Mouse (Mus musculus): ENCODE measurements around the gene Wnt10b. TPM values are rescaled to one million over a fixed set of nuclear protein-coding genes. Genes with fewer than 3 reads are reported as not detected.

Gene Wnt10b
- polyA plus RNA-seq, 1 experiment from 2014 or later = not detected

DNA sequence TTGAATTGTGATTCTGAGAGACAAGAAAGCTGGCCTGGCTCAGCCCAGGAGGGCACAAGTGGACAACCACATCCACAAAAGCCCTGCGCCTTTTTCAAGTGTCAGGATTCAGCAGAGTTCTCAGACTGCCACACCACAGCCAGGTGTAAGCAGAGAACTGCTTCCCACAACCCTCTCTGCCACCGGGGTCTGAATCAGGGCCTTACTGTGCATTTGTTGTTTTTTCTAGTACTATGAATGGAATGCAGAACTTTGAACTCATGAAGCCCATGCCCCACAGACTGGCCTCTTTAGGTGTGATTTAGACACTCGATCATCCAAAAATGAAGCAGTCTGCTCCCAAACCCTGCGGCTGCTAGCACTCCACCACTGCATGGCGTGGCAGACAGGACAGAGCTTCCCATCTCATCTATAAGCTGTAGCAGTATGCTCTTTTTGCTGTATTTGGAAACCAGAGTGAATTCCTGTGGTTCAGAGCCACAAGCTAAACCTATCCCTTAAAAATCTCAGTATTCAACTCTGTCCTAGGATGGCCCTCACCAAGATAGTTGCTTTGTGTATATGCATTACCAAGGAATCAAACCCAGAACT is 43.9 kb downstream of the Wnt10b start:
- Histone ChIP-seq H3K4me3 (ENCODE audit: low read depth, low read length) (no peak overlapping the region), H3K27ac (ENCODE audit: low read depth, low read length) (0 out of 2 replicates have a peak overlapping the region, but pooled peaks have one; percentile 10), H3K27me3 (ENCODE audit: control insufficient read depth, insufficient read depth, low read length) (0 out of 2 replicates have a peak, but pooled peaks cover 3% of the 10 kb centered on the region), H3K36me3 (ENCODE audit: control insufficient read depth, insufficient read depth, low read length) (peaks cover 7% of the 10 kb centered on the region), H3K4me2 (no peak overlapping the region), H3K4me1 (ENCODE audit: control insufficient read depth, insufficient read depth, low read length) (peaks cover 10% of the 10 kb centered on the region), H3K9ac (ENCODE audit: low read depth, low read length) (no peak overlapping the region), H3K9me3 (replicated peaks; ENCODE audit: control insufficient read depth, low read length) (no peaks in the 10 kb centered on the region)
- ATAC-seq (replicated peaks; ENCODE audit: insufficient number of reproducible peaks, low FRiP score, low TSS enrichment) = no peak
- 74% methylated on average over 5 of the region's 5 CpGs for WGBS (ENCODE audit: insufficient replicate concordance)

GRCm38 (mm10) chr15:98733370-98733769 is 44.6 kb downstream of the Wnt10b start:
- Histone ChIP-seq H3K9ac (ENCODE audit: low read depth, low read length) (no peak overlapping the region), H3K4me3 (ENCODE audit: low read depth, low read length) (no peak overlapping the region), H3K27ac (ENCODE audit: low read depth, low read length) (no peak overlapping the region), H3K4me2 (no peak overlapping the region), H3K36me3 (ENCODE audit: control insufficient read depth, insufficient read depth, low read length) (peaks cover 3% of the 10 kb centered on the region), H3K9me3 (replicated peaks; ENCODE audit: control insufficient read depth, low read length) (no peaks in the 10 kb centered on the region), H3K27me3 (ENCODE audit: control insufficient read depth, insufficient read depth, low read length) (0 out of 2 replicates have a peak, but pooled peaks cover 3% of the 10 kb centered on the region), H3K4me1 (ENCODE audit: control insufficient read depth, insufficient read depth, low read length) (peaks cover 10% of the 10 kb centered on the region)
- ATAC-seq (replicated peaks; ENCODE audit: insufficient number of reproducible peaks, low FRiP score, low TSS enrichment) = no peak
- 42% methylated on average over 6 of the region's 6 CpGs for WGBS (ENCODE audit: insufficient replicate concordance)

DNA sequence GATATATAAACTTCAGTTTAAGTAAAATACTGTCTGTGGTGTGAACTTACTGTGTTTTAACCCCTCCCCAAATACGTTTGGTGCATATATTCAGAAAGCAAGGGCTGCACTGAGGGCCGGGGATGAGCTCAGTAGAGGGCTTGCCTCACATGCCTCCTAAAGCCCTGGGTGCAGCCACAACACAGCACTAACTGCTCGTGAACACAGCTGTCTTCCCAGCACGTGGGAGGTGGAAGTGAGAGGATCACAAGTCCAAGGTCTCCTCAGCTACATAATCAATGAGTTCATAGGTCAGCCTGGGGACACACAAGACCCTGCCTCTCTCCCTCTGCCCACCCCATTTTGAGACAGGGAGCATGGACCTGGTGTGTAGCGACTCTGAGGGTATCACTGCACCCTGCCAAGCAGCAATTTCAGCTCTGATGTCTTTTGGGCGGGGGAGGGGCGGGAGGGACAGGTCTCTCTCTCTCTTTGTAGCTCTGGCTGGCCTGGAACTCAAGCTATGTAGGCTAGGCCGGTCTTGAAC is 45.9 kb downstream of the Wnt10b start:
- no peaks in the 10 kb centered on the region for H3K9me3 ChIP-seq (replicated peaks; ENCODE audit: control insufficient read depth, low read length)
- 56% methylated on average over 8 of the region's 8 CpGs for WGBS (ENCODE audit: insufficient replicate concordance)
- 0 out of 2 replicates have a peak, but pooled peaks cover 3% of the 10 kb centered on the region for H3K27me3 ChIP-seq (ENCODE audit: control insufficient read depth, insufficient read depth, low read length)
- H3K27ac ChIP-seq (ENCODE audit: low read depth, low read length) = no peak overlapping the region
- no peak overlapping the region for H3K9ac ChIP-seq (ENCODE audit: low read depth, low read length)
- no peak overlapping the region for H3K4me2 ChIP-seq
- H3K4me1 ChIP-seq (ENCODE audit: control insufficient read depth, insufficient read depth, low read length) = peaks cover 12% of the 10 kb centered on the region
- H3K36me3 ChIP-seq (ENCODE audit: control insufficient read depth, insufficient read depth, low read length) = peaks cover 3% of the 10 kb centered on the region
- no peak for ATAC-seq (replicated peaks; ENCODE audit: insufficient number of reproducible peaks, low FRiP score, low TSS enrichment)
- H3K4me3 ChIP-seq (ENCODE audit: low read depth, low read length) = no peak overlapping the region

- no peak overlapping the region for H3K4me3 ChIP-seq (ENCODE audit: low read depth, low read length)
- peaks cover under 1% of the 10 kb centered on the region for H3K36me3 ChIP-seq (ENCODE audit: control insufficient read depth, insufficient read depth, low read length)
- no peaks in the 10 kb centered on the region for H3K9me3 ChIP-seq (replicated peaks; ENCODE audit: control insufficient read depth, low read length)
- H3K27me3 ChIP-seq (ENCODE audit: control insufficient read depth, insufficient read depth, low read length) = peaks cover 9% of the 10 kb centered on the region; the same call in 1 of the 2 replicates
- ATAC-seq (replicated peaks; ENCODE audit: insufficient number of reproducible peaks, low FRiP score, low TSS enrichment) = no peak
- H3K27ac ChIP-seq (ENCODE audit: low read depth, low read length) = no peak overlapping the region
- H3K4me1 ChIP-seq (ENCODE audit: control insufficient read depth, insufficient read depth, low read length) = peaks cover 16% of the 10 kb centered on the region
- no peak overlapping the region for H3K9ac ChIP-seq (ENCODE audit: low read depth, low read length)
- WGBS (ENCODE audit: insufficient replicate concordance) = 74% methylated on average over 6 of the region's 6 CpGs
- H3K4me2 ChIP-seq = no peak overlapping the region
Observed at GRCm38 (mm10) chr15:98730790-98731189, 47.2 kb downstream of the Wnt10b start.

- Histone ChIP-seq H3K4me1 (ENCODE audit: control insufficient read depth, insufficient read depth, low read length) (peaks cover 16% of the 10 kb centered on the region), H3K27ac (ENCODE audit: low read depth, low read length) (no peak overlapping the region), H3K9me3 (replicated peaks; ENCODE audit: control insufficient read depth, low read length) (no peaks in the 10 kb centered on the region), H3K4me3 (ENCODE audit: low read depth, low read length) (no peak overlapping the region), H3K27me3 (ENCODE audit: control insufficient read depth, insufficient read depth, low read length) (peaks cover 9% of the 10 kb centered on the region; the same call in 1 of the 2 replicates), H3K36me3 (ENCODE audit: control insufficient read depth, insufficient read depth, low read length) (no peaks in the 10 kb centered on the region), H3K9ac (ENCODE audit: low read depth, low read length) (no peak overlapping the region), H3K4me2 (no peak overlapping the region)
- 68% methylated on average over 7 of the region's 7 CpGs for WGBS (ENCODE audit: insufficient replicate concordance)
- ATAC-seq (replicated peaks; ENCODE audit: insufficient number of reproducible peaks, low FRiP score, low TSS enrichment) = no peak
Observed at GRCm38 (mm10) chr15:98729791-98730545, 48.0 kb downstream of the Wnt10b start.

DNA sequence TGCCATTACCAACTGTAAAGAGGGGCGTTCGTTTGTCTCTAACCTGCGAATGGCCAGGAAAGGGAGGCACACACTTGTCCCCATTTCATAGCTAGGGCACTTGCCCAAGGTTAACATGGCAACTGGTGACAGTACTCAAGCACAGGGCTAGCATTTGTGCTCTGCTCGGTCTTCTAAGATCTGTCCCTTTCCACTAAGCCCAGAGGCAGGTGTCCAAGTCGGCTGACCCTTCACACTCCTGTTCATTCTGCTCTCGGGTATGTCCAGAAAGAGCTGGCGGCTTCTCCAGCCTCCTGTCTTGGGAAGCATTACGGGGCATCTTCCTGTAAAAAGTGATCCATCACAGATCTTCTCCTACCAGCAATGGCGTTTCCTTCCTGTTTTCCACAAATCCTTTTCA is 49.6 kb downstream of the Wnt10b start:
- H3K9me3 ChIP-seq (replicated peaks; ENCODE audit: control insufficient read depth, low read length) = no peaks in the 10 kb centered on the region

DNA sequence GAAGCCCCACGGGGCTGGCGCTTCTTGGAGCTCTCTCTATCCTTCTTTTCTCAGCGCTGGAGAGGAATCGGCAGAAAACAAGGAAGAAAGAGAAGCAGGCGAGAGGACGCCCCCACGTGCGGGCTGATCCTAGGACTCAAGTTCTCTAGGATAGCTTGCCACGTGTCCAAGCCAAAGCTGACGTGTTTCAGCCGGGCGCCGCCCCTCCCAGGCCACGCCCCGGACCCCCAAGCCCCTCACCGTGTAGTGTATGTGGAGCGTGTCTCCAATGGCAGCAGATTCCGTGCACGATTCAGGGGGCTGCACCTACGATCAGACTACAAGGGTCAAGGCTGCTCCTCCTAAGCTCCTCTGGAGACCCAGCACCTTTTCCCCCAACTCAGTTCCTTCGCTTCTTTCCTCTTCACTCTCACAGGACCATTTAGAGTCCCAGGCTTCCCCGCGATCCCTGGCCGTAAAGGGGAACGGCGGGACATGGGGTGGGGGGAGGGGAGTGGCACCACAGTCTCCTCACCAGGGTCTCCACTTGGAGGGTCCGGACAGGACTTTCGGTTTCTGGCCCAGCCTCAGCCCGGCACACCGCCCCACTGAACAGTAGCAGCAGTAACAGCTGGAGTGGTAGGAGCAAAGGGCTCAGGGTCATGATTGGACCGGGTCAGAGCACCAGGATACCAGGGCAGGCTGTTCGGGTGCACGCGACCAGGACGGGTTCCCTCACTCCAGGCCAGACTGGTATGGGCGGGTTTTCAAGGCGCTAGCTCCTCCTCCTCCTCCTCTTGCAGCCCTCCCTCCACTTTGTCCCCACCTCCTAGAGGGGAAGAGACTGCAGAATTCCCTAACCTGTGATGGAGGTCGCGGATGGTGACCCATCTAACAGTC is 50.3 kb downstream of the Wnt10b start, which contains the start of gene Fkbp11:
Gene Fkbp11 (minus strand): TSS at position 756 of the 879 bp plus-strand sequence.
- Histone ChIP-seq H3K9ac (ENCODE audit: low read depth, low read length) (peak within 1 kb of the TSS; percentile 60), H3K27ac (ENCODE audit: low read depth, low read length) (no peak within 1 kb of the TSS), H3K9me3 (replicated peaks; ENCODE audit: control insufficient read depth, low read length) (no peaks in the 10 kb centered on the region), H3K4me2 (peak within 1 kb of the TSS; percentile 100), H3K4me3 (ENCODE audit: low read depth, low read length) (peak within 1 kb of the TSS; percentile 57), H3K4me1 (ENCODE audit: control insufficient read depth, insufficient read depth, low read length) (peaks cover 7% of the 10 kb centered on the region), H3K36me3 (ENCODE audit: control insufficient read depth, insufficient read depth, low read length) (no peaks in the 10 kb centered on the region), H3K27me3 (ENCODE audit: control insufficient read depth, insufficient read depth, low read length) (peaks cover 9% of the 10 kb centered on the region; the same call in 1 of the 2 replicates)
- peak; percentile 78 for ATAC-seq (replicated peaks; ENCODE audit: insufficient number of reproducible peaks, low FRiP score, low TSS enrichment)
- WGBS (ENCODE audit: insufficient replicate concordance) = under 1% methylated on average over 39 of the region's 39 CpGs

More for the DNA sequence above, 49.6 kb downstream of the Wnt10b start:
- WGBS (ENCODE audit: insufficient replicate concordance) = 30% methylated on average over 9 of the region's 9 CpGs
- H3K4me2 ChIP-seq = peak overlapping the region; percentile 100
- no peak overlapping the region for H3K27ac ChIP-seq (ENCODE audit: low read depth, low read length)
- H3K4me3 ChIP-seq (ENCODE audit: low read depth, low read length) = peak overlapping the region; percentile 57
- no peaks in the 10 kb centered on the region for H3K36me3 ChIP-seq (ENCODE audit: control insufficient read depth, insufficient read depth, low read length)
- peaks cover 9% of the 10 kb centered on the region; the same call in 1 of the 2 replicates for H3K27me3 ChIP-seq (ENCODE audit: control insufficient read depth, insufficient read depth, low read length)
- H3K4me1 ChIP-seq (ENCODE audit: control insufficient read depth, insufficient read depth, low read length) = peaks cover 8% of the 10 kb centered on the region
- ATAC-seq (replicated peaks; ENCODE audit: insufficient number of reproducible peaks, low FRiP score, low TSS enrichment) = no peak
- no peak overlapping the region for H3K9ac ChIP-seq (ENCODE audit: low read depth, low read length)

- Histone ChIP-seq H3K4me2 (peak overlapping the region; percentile 100), H3K27me3 (ENCODE audit: control insufficient read depth, insufficient read depth, low read length) (peaks cover 9% of the 10 kb centered on the region), H3K4me3 (ENCODE audit: low read depth, low read length) (peak overlapping the region; percentile 57), H3K4me1 (ENCODE audit: control insufficient read depth, insufficient read depth, low read length) (peaks cover 7% of the 10 kb centered on the region), H3K36me3 (ENCODE audit: control insufficient read depth, insufficient read depth, low read length) (no peaks in the 10 kb centered on the region), H3K27ac (ENCODE audit: low read depth, low read length) (no peak overlapping the region), H3K9ac (ENCODE audit: low read depth, low read length) (no peak overlapping the region; the same call in 1 of the 2 replicates), H3K9me3 (replicated peaks; ENCODE audit: control insufficient read depth, low read length) (no peaks in the 10 kb centered on the region)
- ATAC-seq (replicated peaks; ENCODE audit: insufficient number of reproducible peaks, low FRiP score, low TSS enrichment) = no peak
- WGBS (ENCODE audit: insufficient replicate concordance) = 45% methylated on average over 7 of the region's 7 CpGs
Observed at GRCm38 (mm10) chr15:98726746-98727145, 51.2 kb downstream of the Wnt10b start.

All from heart, embryonic 11.5 days (tissue).